Mouse (Mus musculus): ENCODE results near the gene Zhx3. TPM values are rescaled to one million over a fixed set of nuclear protein-coding genes. Genes with fewer than 3 reads are reported as not detected.

The Zhx3 gene
- polyA plus RNA-seq, 1 experiment = 0.04 TPM

GRCm38 (mm10) chr2:160800967-160801366 lies 71.8 kb downstream of the Zhx3 start:
- H3K27me3 ChIP-seq (ENCODE audit: control insufficient read depth) = no peaks in the 10 kb centered on the region
- TF ChIP-seq GATA1 (IDR thresholded peaks at IDR 0.05; ENCODE audit: low read length) (no peak), TAL1 (IDR thresholded peaks at IDR 0.05; ENCODE audit: low read length) (no peak)
- H3K4me1 ChIP-seq (ENCODE audit: control insufficient read depth) = no peaks in the 10 kb centered on the region
- no peaks in the 10 kb centered on the region for H3K36me3 ChIP-seq (ENCODE audit: control insufficient read depth)
- H3K4me3 ChIP-seq (replicated peaks) = no peak overlapping the region
- H3K9me3 ChIP-seq (ENCODE audit: control insufficient read depth, low read length) = no peaks in the 10 kb centered on the region

- TF ChIP-seq TAL1 (IDR thresholded peaks at IDR 0.05; ENCODE audit: low read length) (no peak), GATA1 (IDR thresholded peaks at IDR 0.05; ENCODE audit: low read length) (no peak)
- Histone ChIP-seq H3K4me1 (ENCODE audit: control insufficient read depth) (no peaks in the 10 kb centered on the region), H3K36me3 (ENCODE audit: control insufficient read depth) (no peaks in the 10 kb centered on the region), H3K27me3 (ENCODE audit: control insufficient read depth) (no peaks in the 10 kb centered on the region), H3K9me3 (ENCODE audit: control insufficient read depth, low read length) (no peaks in the 10 kb centered on the region), H3K4me3 (replicated peaks) (no peak overlapping the region)
Observed at GRCm38 (mm10) chr2:160798206-160798605, 74.6 kb downstream of the Zhx3 start.

GRCm38 (mm10) chr2:160796973-160797372 lies 75.8 kb downstream of the Zhx3 start:
- Histone ChIP-seq H3K36me3 (ENCODE audit: control insufficient read depth) (no peaks in the 10 kb centered on the region), H3K27me3 (ENCODE audit: control insufficient read depth) (no peaks in the 10 kb centered on the region), H3K4me3 (replicated peaks) (no peak overlapping the region), H3K4me1 (ENCODE audit: control insufficient read depth) (no peaks in the 10 kb centered on the region), H3K9me3 (ENCODE audit: control insufficient read depth, low read length) (no peaks in the 10 kb centered on the region)
- TF ChIP-seq GATA1 (IDR thresholded peaks at IDR 0.05; ENCODE audit: low read length) = no peak
- TF ChIP-seq TAL1 (IDR thresholded peaks at IDR 0.05; ENCODE audit: low read length) = no peak

- Histone ChIP-seq H3K9me3 (ENCODE audit: control insufficient read depth, low read length) (no peaks in the 10 kb centered on the region), H3K4me1 (ENCODE audit: control insufficient read depth) (no peaks in the 10 kb centered on the region), H3K4me3 (replicated peaks) (no peak overlapping the region), H3K27me3 (ENCODE audit: control insufficient read depth) (no peaks in the 10 kb centered on the region), H3K36me3 (ENCODE audit: control insufficient read depth) (no peaks in the 10 kb centered on the region)
- no peak for TF ChIP-seq GATA1 (IDR thresholded peaks at IDR 0.05; ENCODE audit: low read length)
- no peak for TF ChIP-seq TAL1 (IDR thresholded peaks at IDR 0.05; ENCODE audit: low read length)
Observed at GRCm38 (mm10) chr2:160793117-160793516, 79.7 kb downstream of the Zhx3 start.

- H3K9me3 ChIP-seq (ENCODE audit: control insufficient read depth, low read length) = no peaks in the 10 kb centered on the region
- no peak overlapping the region for H3K4me3 ChIP-seq (replicated peaks)
- no peaks in the 10 kb centered on the region for H3K27me3 ChIP-seq (ENCODE audit: control insufficient read depth)
- no peak for TF ChIP-seq GATA1 (IDR thresholded peaks at IDR 0.05; ENCODE audit: low read length)
- TF ChIP-seq TAL1 (IDR thresholded peaks at IDR 0.05; ENCODE audit: low read length) = no peak
- no peaks in the 10 kb centered on the region for H3K36me3 ChIP-seq (ENCODE audit: control insufficient read depth)
- H3K4me1 ChIP-seq (ENCODE audit: control insufficient read depth) = no peaks in the 10 kb centered on the region
Observed at GRCm38 (mm10) chr2:160789741-160790140, 83.1 kb downstream of the Zhx3 start.

- no peaks in the 10 kb centered on the region for H3K4me1 ChIP-seq (ENCODE audit: control insufficient read depth)
- no peak overlapping the region for H3K4me3 ChIP-seq (replicated peaks)
- H3K27me3 ChIP-seq (ENCODE audit: control insufficient read depth) = no peaks in the 10 kb centered on the region
- H3K9me3 ChIP-seq (ENCODE audit: control insufficient read depth, low read length) = no peaks in the 10 kb centered on the region
- no peaks in the 10 kb centered on the region for H3K36me3 ChIP-seq (ENCODE audit: control insufficient read depth)
- TF ChIP-seq TAL1 (IDR thresholded peaks at IDR 0.05; ENCODE audit: low read length) = no peak
- no peak for TF ChIP-seq GATA1 (IDR thresholded peaks at IDR 0.05; ENCODE audit: low read length)
Observed at GRCm38 (mm10) chr2:160789046-160789445, 83.8 kb downstream of the Zhx3 start.

- H3K4me1 ChIP-seq (ENCODE audit: control insufficient read depth) = no peaks in the 10 kb centered on the region
- H3K4me3 ChIP-seq (replicated peaks) = no peak overlapping the region
- no peaks in the 10 kb centered on the region for H3K9me3 ChIP-seq (ENCODE audit: control insufficient read depth, low read length)
- TF ChIP-seq TAL1 (IDR thresholded peaks at IDR 0.05; ENCODE audit: low read length) = no peak
- no peak for TF ChIP-seq GATA1 (IDR thresholded peaks at IDR 0.05; ENCODE audit: low read length)
- H3K27me3 ChIP-seq (ENCODE audit: control insufficient read depth) = no peaks in the 10 kb centered on the region
- H3K36me3 ChIP-seq (ENCODE audit: control insufficient read depth) = peaks cover 4% of the 10 kb centered on the region; the same call in 1 of the 2 replicates
Observed at GRCm38 (mm10) chr2:160786333-160786732, 86.5 kb downstream of the Zhx3 start.

GRCm38 (mm10) chr2:160780834-160781219 lies 92.0 kb downstream of the Zhx3 start:
- no peak overlapping the region for H3K4me3 ChIP-seq (replicated peaks)
- H3K9me3 ChIP-seq (ENCODE audit: control insufficient read depth, low read length) = no peaks in the 10 kb centered on the region
- H3K36me3 ChIP-seq (ENCODE audit: control insufficient read depth) = peaks cover 9% of the 10 kb centered on the region
- H3K4me1 ChIP-seq (ENCODE audit: control insufficient read depth) = no peaks in the 10 kb centered on the region
- TF ChIP-seq TAL1 (IDR thresholded peaks at IDR 0.05; ENCODE audit: low read length) (no peak), GATA1 (IDR thresholded peaks at IDR 0.05; ENCODE audit: low read length) (no peak)
- H3K27me3 ChIP-seq (ENCODE audit: control insufficient read depth) = no peaks in the 10 kb centered on the region

GRCm38 (mm10) chr2:160780154-160780833 lies 92.5 kb downstream of the Zhx3 start:
- Histone ChIP-seq H3K36me3 (ENCODE audit: control insufficient read depth) (peaks cover 9% of the 10 kb centered on the region), H3K9me3 (ENCODE audit: control insufficient read depth, low read length) (no peaks in the 10 kb centered on the region), H3K27me3 (ENCODE audit: control insufficient read depth) (no peaks in the 10 kb centered on the region), H3K4me3 (replicated peaks) (no peak overlapping the region), H3K4me1 (ENCODE audit: control insufficient read depth) (no peaks in the 10 kb centered on the region)
- TF ChIP-seq GATA1 (IDR thresholded peaks at IDR 0.05; ENCODE audit: low read length) (no peak), TAL1 (IDR thresholded peaks at IDR 0.05; ENCODE audit: low read length) (no peak)

- no peaks in the 10 kb centered on the region for H3K27me3 ChIP-seq (ENCODE audit: control insufficient read depth)
- TF ChIP-seq GATA1 (IDR thresholded peaks at IDR 0.05; ENCODE audit: low read length) = no peak
- no peak for TF ChIP-seq TAL1 (IDR thresholded peaks at IDR 0.05; ENCODE audit: low read length)
- H3K36me3 ChIP-seq (ENCODE audit: control insufficient read depth) = peaks cover 9% of the 10 kb centered on the region
- no peaks in the 10 kb centered on the region for H3K9me3 ChIP-seq (ENCODE audit: control insufficient read depth, low read length)
- H3K4me3 ChIP-seq (replicated peaks) = no peak overlapping the region
- no peaks in the 10 kb centered on the region for H3K4me1 ChIP-seq (ENCODE audit: control insufficient read depth)
Observed at GRCm38 (mm10) chr2:160778034-160778433, 94.8 kb downstream of the Zhx3 start.
